Mouse (Mus musculus) embryonic stem cell, embryonic (primary cell): ENCODE results near the gene Cpne5.

Experiments used
- CTCF ChIA-PET, 4 experiments: fragments of 300-600 bp in 2 of 4; fragments of 350-600 bp in 2 of 4; sonication (Branson Sonifier 250); formaldehyde crosslinking; loops; one replicate each; lab custom pipeline; 2022; ENCODE audit warnings: inconsistent platforms in 2 of 4; lab: Charles Lee
- POLR2A ChIA-PET, 4 experiments: fragments of 300-600 bp in 2 of 4; fragments of 350-600 bp in 2 of 4; sonication (Branson Sonifier 250); formaldehyde crosslinking; loops; one replicate each; lab custom pipeline; 2022; ENCODE audit warnings: antibody characterized with exemption in 4 of 4, inconsistent platforms in 1 of 4; lab: Charles Lee

Gene Cpne5

GRCm38 (mm10) chr17:29262259-29262649, 24.3 kb upstream of the Cpne5 start:
- ChIA-PET CTCF (interaction anchor here (0.5 to 3.7 kb wide), 25 partner anchors 8 to 681 kb away, joined by 3 to 45 read pairs (median 4); partner anchors contain the start of gene Fgd2 (in 1 of the 4)), POLR2A (interaction anchor here in 3 of 4 experiments (0.7 to 3.2 kb wide), 17 partner anchors 7 to 264 kb away, joined by 3 to 13 read pairs (median 4); partner anchors contain the start of gene Srsf3 (in 1 of the 3))

DNA sequence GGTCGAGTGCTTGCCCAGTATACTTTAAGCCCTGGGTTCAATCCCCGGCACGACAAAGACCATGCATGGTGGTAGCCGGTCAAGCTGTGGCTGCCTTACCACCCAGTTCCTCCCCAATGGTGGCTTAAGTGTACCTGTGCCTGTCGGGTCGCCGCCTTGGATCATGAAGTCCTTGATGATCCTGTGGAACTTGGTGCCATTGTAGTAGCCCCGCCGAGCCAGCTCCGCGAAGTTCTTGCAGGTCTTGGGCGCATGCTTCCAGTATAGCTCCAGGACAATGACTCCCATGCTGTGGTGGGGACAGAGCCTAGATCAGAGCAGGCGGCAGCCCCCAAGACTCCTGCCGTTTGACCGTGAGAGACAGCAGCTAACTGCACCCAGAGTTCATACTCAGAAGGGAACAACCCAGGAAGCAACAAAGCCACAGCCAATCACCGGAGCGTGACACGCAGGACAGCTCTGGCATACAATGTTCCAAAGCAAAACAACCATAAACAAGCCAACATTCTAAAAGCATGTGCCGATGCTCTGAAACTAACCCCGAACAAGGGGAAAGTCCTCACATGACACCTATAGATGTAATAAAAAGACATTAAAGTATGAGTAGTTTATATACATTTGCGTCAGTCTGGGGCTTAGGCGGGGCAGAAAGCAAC, 23.8 kb upstream of the Cpne5 start:
- POLR2A ChIA-PET = interaction anchor here (0.5 to 3.2 kb wide), 33 partner anchors 8 to 775 kb away, joined by 3 to 13 read pairs (median 4); partner anchors contain the start of genes Mtch1 (in 1 of the 4) and Srsf3 (in 1 of the 4)
- CTCF ChIA-PET = interaction anchor here (0.5 to 3.7 kb wide), 39 partner anchors 9 to 680 kb away, joined by 3 to 45 read pairs (median 4); partner anchors contain the start of gene Fgd2 (in 1 of the 4)

GRCm38 (mm10) chr17:29260501-29260900, 22.5 kb upstream of the Cpne5 start:
- ChIA-PET CTCF (interaction anchor here in 3 of 4 experiments (0.5 to 3.7 kb wide), 19 partner anchors 8 to 261 kb away, joined by 3 to 45 read pairs (median 4); partner anchors contain the start of gene BC004004 (in 1 of the 3)), POLR2A (interaction anchor here in 3 of 4 experiments (0.8 to 3.2 kb wide), 21 partner anchors 8 to 228 kb away, joined by 3 to 13 read pairs (median 4); partner anchors contain the start of genes Mtch1 (in 2 of the 3), BC004004 (in 1 of the 3) and Srsf3 (in 1 of the 3))

DNA sequence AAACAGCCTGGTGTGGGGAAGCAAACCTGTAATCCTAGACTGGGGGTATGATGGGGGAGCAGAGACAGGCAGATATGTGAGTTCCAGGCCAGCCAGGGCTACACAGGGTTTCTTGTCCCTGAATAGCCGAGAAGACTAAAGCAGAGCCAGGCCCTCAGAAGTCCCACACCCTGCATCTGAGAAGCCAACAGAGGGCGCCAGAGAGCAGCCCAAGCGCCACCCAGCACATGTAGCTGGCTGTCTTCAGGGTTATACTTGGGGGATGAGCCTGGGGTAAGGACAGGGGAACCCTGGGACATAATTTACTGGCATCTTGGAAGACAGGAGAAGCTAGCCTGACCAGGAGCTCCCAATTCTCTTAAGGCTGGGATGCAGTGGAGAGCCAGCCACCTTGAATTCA, 21.5 kb upstream of the Cpne5 start:
- CTCF ChIA-PET = interaction anchor here (0.5 to 3.7 kb wide), 43 partner anchors 9 to 1422 kb away, joined by 3 to 45 read pairs (median 4); partner anchors contain the start of genes BC004004 (in 4 of the 4), 4930539E08Rik (in 1 of the 4) and Mtch1 (in 1 of the 4)
- POLR2A ChIA-PET = interaction anchor here in 3 of 4 experiments (0.5 to 3.2 kb wide), 18 partner anchors 8 to 219 kb away, joined by 3 to 13 read pairs (median 3); partner anchors contain the start of genes BC004004 (in 3 of the 3) and Mtch1 (in 1 of the 3)

- ChIA-PET POLR2A (interaction anchor here in 3 of 4 experiments (0.5 to 3.2 kb wide), 6 partner anchors 8 to 87 kb away, joined by 3 to 13 read pairs (median 4); partner anchors contain the start of gene BC004004 (in 2 of the 3)), CTCF (interaction anchor here in 3 of 4 experiments (0.5 to 3.7 kb wide), 16 partner anchors 9 to 1423 kb away, joined by 3 to 45 read pairs (median 5); partner anchors contain the start of gene BC004004 (in 3 of the 3))
Measured at GRCm38 (mm10) chr17:29258921-29259320, 21.0 kb upstream of the Cpne5 start.

GRCm38 (mm10) chr17:29258025-29258558, 20.1 kb upstream of the Cpne5 start:
- ChIA-PET CTCF (no interaction called here), POLR2A (interaction anchor here in 1 of 4 experiments (0.9 kb wide), 1 partner anchor 14 kb away, joined by 3 read pairs; no protein-coding TSS in a partner anchor)

DNA sequence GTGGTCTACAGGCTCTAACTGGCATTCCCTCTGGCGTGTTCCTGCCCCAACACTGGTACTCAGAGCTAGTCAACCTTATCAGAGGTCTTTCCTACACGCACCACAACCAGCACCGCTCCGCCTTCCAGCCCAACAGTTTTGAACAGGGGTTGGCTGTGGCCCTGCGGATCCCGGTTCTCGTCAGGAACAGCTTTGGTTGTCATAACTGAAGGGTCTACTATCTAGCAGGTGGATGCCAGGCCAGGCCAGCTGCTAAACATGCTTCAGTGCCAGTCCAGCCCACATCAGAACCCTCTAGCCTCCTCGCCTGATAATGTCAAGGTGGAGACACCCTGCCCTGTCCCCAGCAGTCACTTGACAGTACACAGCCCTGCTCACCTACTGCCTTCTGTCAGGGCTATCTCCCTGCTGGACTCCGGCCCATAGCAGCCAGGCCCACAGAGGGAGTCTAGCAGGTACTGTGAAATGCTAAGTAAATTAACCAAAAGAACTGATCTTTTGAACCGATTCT, 19.1 kb upstream of the Cpne5 start:
- POLR2A ChIA-PET = interaction anchor here in 3 of 4 experiments (0.6 to 1.3 kb wide), 6 partner anchors 12 to 220 kb away, joined by 3 to 4 read pairs (median 3); partner anchors contain the start of gene BC004004 (in 1 of the 3)
- CTCF ChIA-PET = interaction anchor here in 2 of 4 experiments (0.5 to 0.8 kb wide), 3 partner anchors 27 to 114 kb away, joined by 3 read pairs; no protein-coding TSS in a partner anchor

- ChIA-PET POLR2A (interaction anchor here in 3 of 4 experiments (0.7 to 3.1 kb wide), 9 partner anchors 11 to 227 kb away, joined by 3 to 16 read pairs (median 3); partner anchors contain the start of gene BC004004 (in 1 of the 3)), CTCF (interaction anchor here in 3 of 4 experiments (0.5 to 2.0 kb wide), 5 partner anchors 10 to 115 kb away, joined by 3 to 12 read pairs (median 3); no protein-coding TSS in a partner anchor)
Measured at GRCm38 (mm10) chr17:29256507-29256906, 18.5 kb upstream of the Cpne5 start.

- ChIA-PET CTCF (interaction anchor here in 2 of 4 experiments (0.6 to 2.0 kb wide), 4 partner anchors 8 to 141 kb away, joined by 4 to 12 read pairs (median 5); no protein-coding TSS in a partner anchor), POLR2A (interaction anchor here in 3 of 4 experiments (0.6 to 3.1 kb wide), 9 partner anchors 9 to 1619 kb away, joined by 3 to 16 read pairs (median 4); partner anchors contain the start of gene BC004004 (in 1 of the 3))
Measured at GRCm38 (mm10) chr17:29254784-29255183, 16.8 kb upstream of the Cpne5 start.

GRCm38 (mm10) chr17:29253684-29254083, 15.7 kb upstream of the Cpne5 start:
- POLR2A ChIA-PET = interaction anchor here in 2 of 4 experiments (0.7 to 3.1 kb wide), 5 partner anchors 8 to 108 kb away, joined by 3 to 16 read pairs (median 5); no protein-coding TSS in a partner anchor

GRCm38 (mm10) chr17:29253236-29253635, 15.3 kb upstream of the Cpne5 start:
- POLR2A ChIA-PET = interaction anchor here in 2 of 4 experiments (0.7 to 2.8 kb wide), 4 partner anchors 9 to 108 kb away, joined by 3 to 7 read pairs (median 4); no protein-coding TSS in a partner anchor
- CTCF ChIA-PET = interaction anchor here in 2 of 4 experiments (0.7 to 1.6 kb wide), 2 partner anchors 15 to 291 kb away, joined by 5 to 6 read pairs; partner anchors contain the start of gene BC004004 (in 1 of the 2)

More at GRCm38 (mm10) chr17:29253684-29254083, 15.7 kb upstream of the Cpne5 start:
- CTCF ChIA-PET = interaction anchor here in 2 of 4 experiments (1.2 to 1.6 kb wide), 2 partner anchors 15 to 117 kb away, joined by 4 to 5 read pairs; partner anchors contain the start of gene BC004004 (in 1 of the 2)

GRCm38 (mm10) chr17:29251608-29252390, 13.8 kb upstream of the Cpne5 start:
- POLR2A ChIA-PET = interaction anchor here in 3 of 4 experiments (0.5 to 3.5 kb wide), 14 partner anchors 9 to 643 kb away, joined by 3 to 13 read pairs (median 3); no protein-coding TSS in a partner anchor

GRCm38 (mm10) chr17:29251006-29251405, 13.0 kb upstream of the Cpne5 start:
- POLR2A ChIA-PET = interaction anchor here in 2 of 4 experiments (2.0 to 3.5 kb wide), 2 partner anchors 10 kb away, joined by 7 to 13 read pairs; no protein-coding TSS in a partner anchor
- CTCF ChIA-PET = interaction anchor here in 3 of 4 experiments (0.6 to 2.7 kb wide), 4 partner anchors 11 to 206 kb away, joined by 3 to 15 read pairs (median 6); partner anchors contain the start of gene BC004004 (in 1 of the 3)

More at GRCm38 (mm10) chr17:29251608-29252390, 13.8 kb upstream of the Cpne5 start:
- CTCF ChIA-PET = interaction anchor here in 2 of 4 experiments (0.6 to 1.6 kb wide), 6 partner anchors 9 to 81 kb away, joined by 3 to 5 read pairs (median 4); partner anchors contain the start of genes BC004004 (in 1 of the 2) and Cpne5 (in 1 of the 2)

GRCm38 (mm10) chr17:29249512-29249911, 11.5 kb upstream of the Cpne5 start:
- ChIA-PET POLR2A (interaction anchor here in 3 of 4 experiments (0.6 to 3.5 kb wide), 18 partner anchors 10 to 224 kb away, joined by 3 to 13 read pairs (median 3); partner anchors contain the start of genes BC004004 (in 1 of the 3) and Ppil1 (in 1 of the 3)), CTCF (interaction anchor here in 3 of 4 experiments (0.6 to 2.7 kb wide), 13 partner anchors 10 to 486 kb away, joined by 3 to 11 read pairs (median 3); partner anchors contain the start of gene BC004004 (in 2 of the 3))

DNA sequence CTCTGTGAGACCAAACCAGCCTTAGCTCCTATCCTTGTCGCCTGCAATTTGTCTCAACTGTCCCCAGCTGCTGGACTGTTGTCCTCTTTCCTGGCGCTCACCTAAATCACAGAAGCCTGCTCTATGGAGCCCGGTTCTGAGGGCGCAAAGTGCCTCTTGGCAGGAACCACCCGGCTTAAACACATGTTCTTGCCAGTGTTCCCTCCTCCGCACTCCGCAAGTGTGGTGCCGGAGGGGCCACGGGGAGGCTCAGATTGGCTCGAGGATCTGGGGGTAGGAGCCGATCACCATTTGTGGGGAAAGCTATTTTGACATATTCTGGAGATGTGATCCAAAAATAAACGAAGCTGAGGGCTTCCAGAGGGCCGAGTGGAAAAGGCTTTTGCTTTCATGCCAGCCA, 9.9 kb upstream of the Cpne5 start:
- CTCF ChIA-PET = interaction anchor here in 3 of 4 experiments (0.5 to 4.4 kb wide), 11 partner anchors 8 to 668 kb away, joined by 3 to 33 read pairs (median 5); no protein-coding TSS in a partner anchor

More for the DNA sequence above, 9.9 kb upstream of the Cpne5 start:
- POLR2A ChIA-PET = interaction anchor here in 2 of 4 experiments (0.5 to 5.5 kb wide), 7 partner anchors 13 to 296 kb away, joined by 3 to 24 read pairs (median 3); no protein-coding TSS in a partner anchor
